Mouse (Mus musculus) spleen, postnatal 4 days (tissue): ENCODE results near the gene Serpina12.

Experiments used
- DNase-seq, 2 experiments: peaks; one replicate each; pipeline ENCODE4 v3.0.0; 2022; ENCODE audit warnings: low spot score in 2 of 2

Serpina12 gene

GRCm38 (mm10) chr12:104003238-104003612 is 41.0 kb downstream of the Serpina12 start:
- DNase-seq, result no peak

- no peak for DNase-seq
Observed at GRCm38 (mm10) chr12:104002569-104003237, 41.5 kb downstream of the Serpina12 start.

- DNase-seq, result no peak
Observed at GRCm38 (mm10) chr12:104000594-104000993, 43.6 kb downstream of the Serpina12 start.

- DNase-seq, result no peak
Observed at GRCm38 (mm10) chr12:103999611-104000010, 44.6 kb downstream of the Serpina12 start.

GRCm38 (mm10) chr12:103996513-103996912 is 47.7 kb downstream of the Serpina12 start:
- DNase-seq, result no peak

- DNase-seq, result peak; percentile 35 to 73
Observed at GRCm38 (mm10) chr12:103995292-103996072, 48.8 kb downstream of the Serpina12 start.

GRCm38 (mm10) chr12:103992945-103993344 is 51.3 kb downstream of the Serpina12 start:
- DNase-seq, result peak in 1 of 2 experiments; percentile 15

GRCm38 (mm10) chr12:103989857-103990256 is 54.4 kb downstream of the Serpina12 start, which contains the start of gene Serpina11:
TSS of gene Serpina11 (minus strand) at chr12:103989957.
- no peak for DNase-seq

GRCm38 (mm10) chr12:103989514-103989767 is 54.8 kb downstream of the Serpina12 start:
- DNase-seq, result no peak

GRCm38 (mm10) chr12:103988754-103989513 is 55.3 kb downstream of the Serpina12 start:
- DNase-seq, result no peak

GRCm38 (mm10) chr12:103985868-103986267 is 58.4 kb downstream of the Serpina12 start:
- no peak for DNase-seq

- no peak for DNase-seq
Observed at GRCm38 (mm10) chr12:103984935-103985334, 59.3 kb downstream of the Serpina12 start.

GRCm38 (mm10) chr12:103981646-103982360 is 62.4 kb downstream of the Serpina12 start:
- DNase-seq, result no peak
